Mouse (Mus musculus) liver, embryonic 14.5 days (tissue): ENCODE measurements around the gene Izumo1. TPM values are rescaled to one million over a fixed set of nuclear protein-coding genes. Genes with fewer than 3 reads are reported as not detected.
"Not testable (repeated sequence)": the region's sequence is repeated elsewhere in the genome, so short reads cannot be mapped to it uniquely, and the experiment has no call there.

Experiments used
- ATAC-seq: fragments of 200-750 bp; cut with Nextera tagmentation; 2 replicates; pipeline ENCODE4 v1.8.0; 2017; ENCODE audit warnings: moderate number of reproducible peaks, mild to moderate bottlenecking, moderate library complexity; ENCODE audit not compliant: insufficient read depth
- DNase-seq, 3 experiments: peaks; one replicate each; pipeline ENCODE4 v3.0.0-alpha.2; 2012 to 2013; ENCODE audit warnings: low read depth in 3 of 3, low spot score in 3 of 3
- H3K27ac ChIP-seq: fragments of 300-500 bp; sonication (generic); 2 replicates; pipeline ENCODE4 v1.5.1; 2014; ENCODE audit warnings: moderate library complexity, mild to moderate bottlenecking, control low read depth, inconsistent platforms
- H3K27me3 ChIP-seq: fragments of 300-500 bp; sonication (generic); 2 replicates; pipeline ENCODE4 v1.6.1; 2014; ENCODE audit warnings: mild to moderate bottlenecking, low read length, moderate library complexity; ENCODE audit not compliant: control insufficient read depth, insufficient read depth
- H3K36me3 ChIP-seq: fragments of 300-500 bp; sonication (generic); replicated peaks from 2 replicates; pipeline ENCODE4 v1.6.1; 2014; ENCODE audit warnings: low read depth; ENCODE audit not compliant: control insufficient read depth, insufficient read depth
- H3K4me1 ChIP-seq, 2 experiments: fragments of 200-500 bp in 1 of 2; fragments of 300-500 bp in 1 of 2; sonication (generic) in 1 of 2; replicated peaks; 2 replicates each; pipeline ENCODE4 v1.6.1; 2012 to 2014; ENCODE audit warnings: antibody characterized with exemption in 1 of 2, inconsistent platforms in 1 of 2, low read length in 1 of 2; ENCODE audit not compliant: control insufficient read depth in 2 of 2, insufficient read depth in 2 of 2
- H3K4me2 ChIP-seq: fragments of 300-500 bp; sonication (generic); 2 replicates; pipeline ENCODE4 v1.6.1; 2014; ENCODE audit warnings: low read depth, mild to moderate bottlenecking, control low read depth, moderate library complexity
- H3K4me3 ChIP-seq, 2 experiments: fragments of 200-500 bp in 1 of 2; fragments of 300-500 bp in 1 of 2; sonication (generic) in 1 of 2; 2 replicates each; pipeline ENCODE4 v1.5.1; 2012 to 2014; ENCODE audit warnings: low read depth in 2 of 2, low read length in 2 of 2, mild to moderate bottlenecking in 2 of 2, control low read depth in 1 of 2, inconsistent platforms in 1 of 2, moderate library complexity in 1 of 2; ENCODE audit not compliant: insufficient read depth in 1 of 2
- H3K9ac ChIP-seq: fragments of 300-500 bp; sonication (generic); replicated peaks from 2 replicates; pipeline ENCODE4 v1.6.1; 2014; ENCODE audit warnings: mild to moderate bottlenecking, control low read depth, moderate library complexity
- H3K9me3 ChIP-seq: fragments of 300-500 bp; sonication (generic); 2 replicates; pipeline ENCODE4 v1.6.1; 2016; ENCODE audit warnings: low read length, mixed read lengths; ENCODE audit not compliant: control insufficient read depth
- CTCF ChIP-seq: IDR thresholded peaks from 2 replicates; pipeline ENCODE4 v1.5.1; 2016; ENCODE audit warnings: antibody characterized with exemption, low read depth, control low read depth
- EP300 ChIP-seq: IDR thresholded peaks from 2 replicates; pipeline ENCODE4 v1.6.1; 2016; ENCODE audit warnings: antibody characterized with exemption, low read depth
- WGBS: fragments of 180-500 bp; shearing (Covaris S2); extraction: QIAGEN DNeasy Blood & Tissue Kit; methylation state at CpG from one replicate; pipeline ENCODE4 v1.1.7; 2014; ENCODE audit not compliant: insufficient replicate concordance; 5-methylcytosine and 5-hydroxymethylcytosine counted together
- polyA plus RNA-seq, 2 experiments: library from polyadenylated mRNA; depleted of rRNA in 1 of 2; stranded (reverse) in 1 of 2; unstranded in 1 of 2; fragments of >200 nt; fragmentation: Nextera tagmentation in 1 of 2; extraction: Ambion mirVana in 1 of 2; gene quantifications; 2 replicates each; pipeline versions ENCODE4 v1.2.1 to v1.2.3; 2012 to 2014

Izumo1 gene
- polyA plus RNA-seq, 2 experiments: 0.15 TPM; not detected in 1

DNA sequence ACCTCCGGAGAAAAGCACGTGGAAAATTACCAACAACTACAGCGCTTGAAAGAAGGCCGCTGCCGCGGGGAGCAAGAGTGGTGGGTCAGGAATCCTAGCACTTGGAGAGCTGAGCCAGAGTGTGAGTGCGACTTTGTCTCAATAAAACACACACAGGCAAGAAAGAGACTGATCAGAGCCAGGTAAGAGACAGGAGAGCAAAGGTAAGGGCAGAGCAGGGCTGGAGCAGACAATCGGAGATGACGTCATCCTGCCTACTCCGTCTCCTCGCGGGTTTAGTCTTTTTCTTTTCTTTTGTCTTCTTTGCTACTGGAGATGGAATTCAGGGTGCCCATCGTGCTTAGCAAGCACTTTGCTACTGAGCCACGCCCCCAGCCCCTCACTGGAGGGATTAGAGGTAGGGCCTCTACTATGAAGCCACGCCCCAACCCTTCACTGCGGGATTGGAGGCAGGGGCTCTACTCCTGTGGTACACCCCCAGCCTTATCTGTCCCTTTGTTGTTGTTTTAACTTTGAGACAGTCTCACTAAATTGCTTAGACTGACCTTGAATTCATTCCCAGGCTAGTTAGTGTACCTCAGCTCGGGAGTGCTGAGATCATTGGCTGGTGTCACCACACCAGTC is 32.9 kb downstream of the Izumo1 start:
- no peak for TF ChIP-seq CTCF
- no peak for TF ChIP-seq EP300
- H3K9ac ChIP-seq: no peak overlapping the region
- peak overlapping the region in 1 of 2 experiments; percentile 29; a peak in 2 of 4 replicates for H3K4me3 ChIP-seq
- 31% methylated on average over 17 of the region's 17 CpGs for WGBS
- no peak for ATAC-seq
- peak overlapping the region; percentile 31; the same call in 1 of the 2 replicates for H3K4me2 ChIP-seq
- no peaks in the 10 kb centered on the region for H3K36me3 ChIP-seq
- H3K9me3 ChIP-seq: no peaks in the 10 kb centered on the region
- H3K27ac ChIP-seq: no peak overlapping the region
- H3K27me3 ChIP-seq: no peaks in the 10 kb centered on the region
- DNase-seq: no peak
- H3K4me1 ChIP-seq: peaks cover 0 to 5% of the 10 kb centered on the region in 2 experiments; a peak in 3 of 4 replicates

DNA sequence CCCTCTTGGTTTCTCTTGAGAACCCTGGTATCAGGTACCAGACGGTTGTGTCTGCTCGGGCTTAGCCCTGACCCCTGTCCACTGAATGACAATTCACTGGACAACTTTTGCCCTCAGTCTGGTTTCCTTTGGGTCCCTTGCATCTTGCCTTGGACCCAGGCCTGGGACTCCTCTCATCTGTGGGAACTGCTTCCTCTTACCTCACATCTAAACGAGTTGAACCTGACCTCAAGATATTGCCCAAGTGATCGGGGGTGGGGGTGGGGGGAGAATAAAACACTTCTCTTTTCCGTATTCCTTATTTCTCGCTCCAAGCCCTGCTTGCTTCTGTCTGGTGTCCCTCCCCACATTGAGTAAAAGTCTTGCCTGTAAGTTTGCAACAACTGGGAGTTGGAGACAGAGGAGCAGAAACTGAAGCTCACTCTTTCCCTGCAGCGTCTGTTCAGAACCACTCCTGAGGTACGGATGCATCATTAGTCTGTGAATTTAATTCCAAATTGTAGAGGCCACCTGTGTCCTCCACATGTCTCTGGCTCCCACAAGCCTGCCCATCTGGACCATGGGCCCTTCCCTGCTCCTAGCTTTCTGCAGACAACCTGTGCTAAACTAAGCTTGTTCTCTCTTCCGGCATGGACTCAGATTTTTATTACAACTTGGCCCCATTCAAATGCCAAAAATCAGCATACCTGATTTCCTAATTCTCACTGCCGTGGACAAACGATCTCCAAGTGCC is 39.3 kb downstream of the Izumo1 start:
- WGBS: 48% methylated on average over 11 of the region's 11 CpGs
- no peaks in the 10 kb centered on the region for H3K9me3 ChIP-seq
- TF ChIP-seq EP300: no peak
- TF ChIP-seq CTCF: no peak
- H3K9ac ChIP-seq: no peak overlapping the region
- no peak for DNase-seq
- H3K27me3 ChIP-seq: no peaks in the 10 kb centered on the region
- H3K4me3 ChIP-seq: no peak overlapping the region
- H3K4me1 ChIP-seq: peaks cover 0 to 5% of the 10 kb centered on the region in 2 experiments; a peak in 1 of 4 replicates
- no peak overlapping the region for H3K4me2 ChIP-seq
- ATAC-seq: no peak
- no peaks in the 10 kb centered on the region for H3K36me3 ChIP-seq
- no peak overlapping the region for H3K27ac ChIP-seq

DNA sequence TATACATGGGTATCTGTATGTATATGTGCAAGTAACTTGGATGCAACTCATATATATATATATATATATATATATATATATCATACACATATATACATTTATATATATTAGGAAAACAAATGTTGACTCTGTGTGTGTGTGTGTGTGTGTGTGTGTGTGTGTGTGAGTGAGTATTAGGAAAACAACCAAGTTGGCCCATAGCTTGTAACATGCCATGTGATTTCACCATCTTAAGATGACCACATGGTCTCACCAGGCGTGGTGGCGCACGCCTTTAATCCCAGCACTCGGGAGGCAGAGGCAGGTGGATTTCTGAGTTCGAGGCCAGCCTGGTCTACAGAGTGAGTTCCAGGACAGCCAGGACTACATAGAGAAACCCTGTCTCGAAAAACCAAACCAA is 40.1 kb downstream of the Izumo1 start:
- H3K4me2 ChIP-seq, H3K4me1 ChIP-seq, H3K4me3 ChIP-seq, H3K36me3 ChIP-seq, H3K9me3 ChIP-seq, H3K27me3 ChIP-seq, DNase-seq, ATAC-seq, H3K9ac ChIP-seq, H3K27ac ChIP-seq: not testable (repeated sequence)
- 64% methylated on average over 6 of the region's 6 CpGs for WGBS

DNA sequence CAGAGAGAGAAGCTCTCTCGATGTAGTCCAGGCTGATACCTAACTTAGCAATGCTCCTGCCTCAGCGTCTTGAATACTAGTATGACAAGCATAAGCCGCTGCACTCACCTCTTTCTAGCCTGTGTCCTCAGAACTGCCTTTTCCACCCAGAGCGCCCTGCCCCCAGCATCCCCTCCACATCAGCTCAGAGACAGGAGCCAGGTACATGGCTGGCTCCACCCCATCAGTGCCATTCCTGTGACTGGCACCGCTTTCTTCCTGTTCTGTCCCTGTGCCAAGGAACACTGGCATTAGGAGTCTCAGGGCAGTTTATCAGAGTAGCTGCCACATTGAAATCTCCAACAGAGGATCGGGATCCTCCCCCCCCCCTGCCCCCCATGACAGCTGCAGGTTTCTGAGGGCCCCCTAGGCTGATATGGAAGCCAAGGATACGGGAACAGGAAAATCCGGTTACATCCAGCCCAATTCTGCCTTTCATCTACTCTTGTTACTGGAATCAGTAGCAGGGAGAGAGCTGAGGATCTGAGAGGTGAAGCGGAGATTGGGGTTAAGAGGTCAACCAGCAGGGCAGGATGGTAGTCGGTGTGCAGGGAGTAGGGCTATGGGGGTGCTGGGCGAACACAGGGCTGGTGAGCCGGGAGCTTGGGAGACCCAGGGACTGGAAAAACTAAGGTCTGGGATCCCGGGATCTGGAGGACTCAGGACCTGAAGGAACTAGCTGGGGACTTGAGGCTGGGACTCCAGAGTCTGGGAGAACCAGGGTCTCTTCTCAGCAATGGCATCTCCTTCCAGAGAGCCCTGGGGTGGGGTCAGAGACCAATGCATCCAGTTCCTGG is 43.9 kb downstream of the Izumo1 start:
- TF ChIP-seq CTCF (no peak), EP300 (no peak)
- WGBS: 43% methylated on average over 13 of the region's 13 CpGs
- Histone ChIP-seq H3K4me2 (no peak overlapping the region), H3K9ac (no peak overlapping the region), H3K4me3 (no peak overlapping the region), H3K36me3 (no peaks in the 10 kb centered on the region), H3K27ac (no peak overlapping the region), H3K27me3 (no peaks in the 10 kb centered on the region), H3K4me1 (peaks cover 0 to 5% of the 10 kb centered on the region in 2 experiments; a peak in 1 of 4 replicates), H3K9me3 (no peaks in the 10 kb centered on the region)
- no peak for ATAC-seq
- DNase-seq: no peak

DNA sequence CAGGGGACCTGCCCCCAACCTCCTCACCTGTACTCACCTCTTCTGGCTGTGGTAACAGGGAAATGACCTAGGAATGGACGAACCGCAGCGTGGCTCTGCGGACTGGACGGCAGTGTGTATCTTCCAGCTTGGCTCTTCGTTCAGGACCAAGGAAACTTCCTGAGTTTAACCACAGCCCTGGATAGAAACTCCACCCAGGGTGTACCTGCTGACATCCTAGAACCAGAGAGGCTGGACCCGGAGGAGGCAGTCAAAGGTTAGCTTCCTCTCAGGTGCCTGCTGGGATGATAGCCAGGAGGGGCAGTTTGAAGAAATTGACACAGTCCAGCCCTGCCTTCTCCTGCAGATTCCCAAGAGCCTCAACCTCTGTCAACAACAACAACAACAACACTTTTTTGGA is 44.5 kb downstream of the Izumo1 start, which contains the start of gene Fut2:
Fut2 (minus strand) TSS at position 234 of the 400 bp plus-strand sequence.
- DNase-seq: no peak
- no peak for ATAC-seq
- no peak within 1 kb of the TSS for H3K27ac ChIP-seq

More for the DNA sequence above, 44.5 kb downstream of the Izumo1 start, which contains the start of gene Fut2:
- H3K4me1 ChIP-seq: peaks cover 0 to 5% of the 10 kb centered on the region in 2 experiments; a peak in 1 of 4 replicates
- H3K4me3 ChIP-seq: no peak within 1 kb of the TSS
- no peaks in the 10 kb centered on the region for H3K9me3 ChIP-seq
- no peak within 1 kb of the TSS for H3K9ac ChIP-seq
- no peaks in the 10 kb centered on the region for H3K27me3 ChIP-seq
- no peaks in the 10 kb centered on the region for H3K36me3 ChIP-seq
- 65% methylated on average over 7 of the region's 7 CpGs for WGBS
- H3K4me2 ChIP-seq: no peak within 1 kb of the TSS
- TF ChIP-seq CTCF (no peak), EP300 (no peak)
